Comparison of ENCODE assay signal across 17 mouse cellular contexts in genomic region chrX:139027296-139027695, GRCm38 (mm10). TPM values are rescaled to one million over a fixed set of nuclear protein-coding genes. Genes with fewer than 3 reads are reported as not detected.
A peak's percentile ranks its signal among the peaks of the same experiment; 100 is the strongest.
DNase-seq lines count a peak whose midpoint lies in the region; ATAC-seq and TF ChIP-seq lines count a peak whose summit lies in the region.
"Had no signal": no experiment of that assay in that cellular context is flagged by ENCODE, and none has a peak within 500 bp of the region (broad histone marks: within the 10 kb centered on the region; RNA-seq: fewer than 3 reads in every experiment).

No protein-coding gene starts in this region.

- no peaks in the 10 kb centered on the region for H3K36me3 ChIP-seq in hindbrain, postnatal 0 days (ENCODE audit: insufficient read depth, low read length)
- no peaks in the 10 kb centered on the region for H3K36me3 ChIP-seq in hindbrain, embryonic 11.5 days (ENCODE audit: control insufficient read depth, insufficient read depth, low read length)
- H3K36me3 ChIP-seq: embryonic facial prominence, embryonic 15.5 days; heart, embryonic 10.5 days; hindbrain, embryonic 12.5 days; limb, embryonic 15.5 days had no signal

- H3K4me2 ChIP-seq in hindbrain, postnatal 0 days (ENCODE audit: low read depth, low read length), result no peak overlapping the region
- no peak overlapping the region for H3K4me2 ChIP-seq in hindbrain, embryonic 11.5 days (replicated peaks; ENCODE audit: low read depth, low read length)
- H3K4me2 ChIP-seq: embryonic facial prominence, embryonic 15.5 days; hindbrain, embryonic 12.5 days; limb, embryonic 15.5 days had no signal

- no peak overlapping the region for H3K4me3 ChIP-seq in hindbrain, postnatal 0 days (ENCODE audit: low read length)
- H3K4me3 ChIP-seq in hindbrain, embryonic 11.5 days (ENCODE audit: low read depth, low read length), result no peak overlapping the region
- H3K4me3 ChIP-seq: embryonic facial prominence, embryonic 15.5 days; heart, embryonic 10.5 days; hindbrain, embryonic 12.5 days; limb, embryonic 15.5 days had no signal

- 53% methylated on average over 5 of the region's 5 CpGs for WGBS in hindbrain, postnatal 0 days
- WGBS in hindbrain, embryonic 11.5 days, result 68% methylated on average over 5 of the region's 5 CpGs

- no peak overlapping the region for H3K9ac ChIP-seq in hindbrain, postnatal 0 days (replicated peaks; ENCODE audit: low read length)
- no peak overlapping the region for H3K9ac ChIP-seq in hindbrain, embryonic 11.5 days (ENCODE audit: low read depth, low read length)
- H3K9ac ChIP-seq: embryonic facial prominence, embryonic 15.5 days; hindbrain, embryonic 12.5 days; limb, embryonic 15.5 days had no signal

- H3K27ac ChIP-seq in hindbrain, postnatal 0 days, result no peak overlapping the region
- no peak overlapping the region for H3K27ac ChIP-seq in hindbrain, embryonic 11.5 days (ENCODE audit: low read depth, low read length)
- H3K27ac ChIP-seq: embryonic facial prominence, embryonic 15.5 days; heart, embryonic 10.5 days; hindbrain, embryonic 12.5 days; limb, embryonic 15.5 days had no signal

- H3K27me3 ChIP-seq in hindbrain, postnatal 0 days (ENCODE audit: insufficient read depth, low read length), result no peaks in the 10 kb centered on the region
- no peaks in the 10 kb centered on the region for H3K27me3 ChIP-seq in hindbrain, embryonic 11.5 days (ENCODE audit: control insufficient read depth, insufficient read depth, low read length)
- H3K27me3 ChIP-seq: embryonic facial prominence, embryonic 15.5 days; limb, embryonic 15.5 days had no signal

- no peaks in the 10 kb centered on the region for H3K9me3 ChIP-seq in hindbrain, postnatal 0 days (ENCODE audit: low read length)
- H3K9me3 ChIP-seq in hindbrain, embryonic 11.5 days (ENCODE audit: control insufficient read depth, low read length), result no peaks in the 10 kb centered on the region
- H3K9me3 ChIP-seq: embryonic facial prominence, embryonic 15.5 days; heart, embryonic 10.5 days; hindbrain, embryonic 12.5 days; limb, embryonic 15.5 days had no signal

- ATAC-seq in hindbrain, postnatal 0 days, result no peak
- ATAC-seq in hindbrain, embryonic 11.5 days (ENCODE audit: low FRiP score), result no peak
- no peak for ATAC-seq in megakaryocyte, adult 5-6 weeks (ENCODE audit: poor library complexity, severe bottlenecking)
- ATAC-seq: forebrain, embryonic 14.5 days had no signal

- H3K4me1 ChIP-seq in hindbrain, postnatal 0 days (ENCODE audit: insufficient read depth, low read length), result no peaks in the 10 kb centered on the region
- H3K4me1 ChIP-seq in hindbrain, embryonic 11.5 days (replicated peaks; ENCODE audit: control insufficient read depth, insufficient read depth, low read length), result no peaks in the 10 kb centered on the region
- H3K4me1 ChIP-seq: embryonic facial prominence, embryonic 15.5 days; heart, embryonic 10.5 days; hindbrain, embryonic 12.5 days; limb, embryonic 15.5 days had no signal

- DNase-seq in hindbrain, postnatal 0 days (ENCODE audit: low spot score), result peak; percentile 30
- DNase-seq in hindbrain, embryonic 11.5 days (ENCODE audit: low spot score), result no peak
- DNase-seq in adipocyte (ENCODE audit: low spot score), result peak; percentile 31
- DNase-seq in embryo, embryonic 11 days, result peak; percentile 13
- DNase-seq in lung, postnatal 10 days, result peak; percentile 11
- DNase-seq in cerebellum, postnatal 36 days, result no peak
- DNase-seq: adrenal gland, postnatal 25 days; kidney, adult 2 months; right cerebral cortex, postnatal 4 days; thymus, postnatal 4 days had no signal

- TF ChIP-seq CTCF in hindbrain, postnatal 0 days (IDR thresholded peaks at IDR 0.05; ENCODE audit: low read depth), result no peak

RNA-seq across cellular contexts. Expression of gene Serpina7, which starts 57.7 kb away (rescaled TPM):
- not detected in 2 replicates for total RNA-seq in hindbrain, postnatal 0 days (2014; rRNA removed)
- polyA plus RNA-seq in hindbrain, postnatal 0 days (2015; fragmentation: Nextera tagmentation; extraction: Ambion mirVana), result 0.09 TPM in 1 of 2 replicates, not detected in the other
- polyA plus RNA-seq in hindbrain, embryonic 11.5 days (2014; fragmentation: Nextera tagmentation; extraction: Ambion mirVana), result 0.20 TPM in 1 of 2 replicates, not detected in the other
- total RNA-seq in megakaryocyte, adult 5-6 weeks (2015), result not detected in 2 replicates
- not detected in 2 replicates for total RNA-seq in megakaryocyte, adult 5-6 weeks (2017)
- total RNA-seq: adrenal gland, postnatal 25 days; left cerebral cortex, adult 18-20 months had no signal
- polyA plus RNA-seq: forebrain, embryonic 14.5 days; heart, embryonic 10.5 days; hindbrain, embryonic 12.5 days had no signal

RNA-seq across cellular contexts. Expression of gene 4930513O06Rik, which starts 58.7 kb away (rescaled TPM):
- total RNA-seq in hindbrain, postnatal 0 days (2014; rRNA removed), result not detected in 2 replicates
- not detected in 2 replicates for polyA plus RNA-seq in hindbrain, postnatal 0 days (2015; fragmentation: Nextera tagmentation; extraction: Ambion mirVana)
- polyA plus RNA-seq in hindbrain, embryonic 11.5 days (2014; fragmentation: Nextera tagmentation; extraction: Ambion mirVana), result not detected in 2 replicates
- total RNA-seq in megakaryocyte, adult 5-6 weeks (2015), result not detected in 2 replicates
- not detected in 2 replicates for total RNA-seq in megakaryocyte, adult 5-6 weeks (2017)
- total RNA-seq: adrenal gland, postnatal 25 days; left cerebral cortex, adult 18-20 months had no signal
- polyA plus RNA-seq: embryonic facial prominence, embryonic 15.5 days; forebrain, embryonic 14.5 days; heart, embryonic 10.5 days; hindbrain, embryonic 12.5 days; kidney, adult 2 months; limb, embryonic 15.5 days had no signal

Comparison
In these comparisons a context has a peak if more than half of its experiments do, and no peak if none do; other contexts are left out.
1. DNase-seq: peak in hindbrain, postnatal 0 days (single experiment), adipocyte (single experiment), embryo, embryonic 11 days (single experiment) and lung, postnatal 10 days (single experiment); none in hindbrain, embryonic 11.5 days (single experiment) and cerebellum, postnatal 36 days (0 of 2).